Mouse (Mus musculus): ENCODE measurements around the gene Ccnt2. TPM values are rescaled to one million over a fixed set of nuclear protein-coding genes. Genes with fewer than 3 reads are reported as not detected.

Gene Ccnt2
- polyA plus RNA-seq (2014; fragmentation: Nextera tagmentation; extraction: Ambion mirVana), result 86.2 and 104 TPM in 2 replicates

- H3K4me3 ChIP-seq (replicated peaks; ENCODE audit: low read depth, low read length), result peak within 1 kb of the TSS; percentile 88
- H3K9ac ChIP-seq (replicated peaks; ENCODE audit: low read length), result peak within 1 kb of the TSS; percentile 83
- under 1% methylated on average over 62 of the region's 63 CpGs for WGBS
- DNase-seq (peak; percentile 100), ATAC-seq (ENCODE audit: low FRiP score, low TSS enrichment) (peak; percentile 99)
- peak within 1 kb of the TSS; percentile 92 for H3K27ac ChIP-seq (replicated peaks; ENCODE audit: low read depth, low read length)
- H3K27me3 ChIP-seq (ENCODE audit: control insufficient read depth, insufficient read depth, low read length), result no peaks in the 10 kb centered on the region
- H3K36me3 ChIP-seq (ENCODE audit: control insufficient read depth, insufficient read depth, low read length), result no peaks in the 10 kb centered on the region
- H3K4me2 ChIP-seq (ENCODE audit: low read length), result peak within 1 kb of the TSS; percentile 91
- no peaks in the 10 kb centered on the region for H3K9me3 ChIP-seq (ENCODE audit: control insufficient read depth, low read length)
- peaks cover 30% of the 10 kb centered on the region for H3K4me1 ChIP-seq (ENCODE audit: control insufficient read depth, insufficient read depth, low read length)
Measured at GRCm38 (mm10) chr1:127773803-127774500, at the start of gene Ccnt2. Ccnt2 (plus strand) TSS chr1:127774164.

DNA sequence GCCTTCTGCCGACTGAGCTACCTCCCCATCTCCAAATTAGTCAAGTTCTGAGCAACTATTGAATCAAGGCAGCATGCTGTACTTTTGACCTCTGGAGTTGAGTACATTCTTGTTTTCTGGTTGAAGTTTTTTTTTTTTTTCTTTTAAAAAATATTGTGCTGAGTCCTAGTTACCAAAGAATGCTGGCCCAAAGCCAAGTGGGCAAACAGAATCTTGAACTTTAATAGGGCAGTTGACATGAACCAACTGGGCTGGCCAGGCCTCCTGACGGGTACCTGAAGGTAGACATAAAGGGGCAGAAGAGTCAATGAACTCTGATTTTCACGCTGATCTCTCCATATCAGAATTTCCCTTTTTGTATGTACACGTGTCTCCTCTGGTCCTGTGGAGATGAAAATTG lies 44.9 kb upstream of the Ccnt2 start, which contains the start of gene Acmsd:
TSS of gene Acmsd (plus strand) at position 318 of the 400 bp plus-strand sequence.
- H3K27ac ChIP-seq (replicated peaks; ENCODE audit: low read depth, low read length), result no peak within 1 kb of the TSS
- H3K9ac ChIP-seq (replicated peaks; ENCODE audit: low read length), result no peak within 1 kb of the TSS
- no peaks in the 10 kb centered on the region for H3K27me3 ChIP-seq (ENCODE audit: control insufficient read depth, insufficient read depth, low read length)
- no peaks in the 10 kb centered on the region for H3K9me3 ChIP-seq (ENCODE audit: control insufficient read depth, low read length)
- no peak within 1 kb of the TSS for H3K4me2 ChIP-seq (ENCODE audit: low read length)
- no peaks in the 10 kb centered on the region for H3K4me1 ChIP-seq (ENCODE audit: control insufficient read depth, insufficient read depth, low read length)
- WGBS, result 96% methylated on average over 4 of the region's 4 CpGs
- no peaks in the 10 kb centered on the region for H3K36me3 ChIP-seq (ENCODE audit: control insufficient read depth, insufficient read depth, low read length)
- ATAC-seq (ENCODE audit: low FRiP score, low TSS enrichment) (no peak), DNase-seq (no peak)
- H3K4me3 ChIP-seq (replicated peaks; ENCODE audit: low read depth, low read length), result no peak within 1 kb of the TSS

- Histone ChIP-seq H3K27me3 (ENCODE audit: control insufficient read depth, insufficient read depth, low read length) (no peaks in the 10 kb centered on the region), H3K4me1 (ENCODE audit: control insufficient read depth, insufficient read depth, low read length) (no peaks in the 10 kb centered on the region), H3K4me3 (replicated peaks; ENCODE audit: low read depth, low read length) (no peak overlapping the region), H3K36me3 (ENCODE audit: control insufficient read depth, insufficient read depth, low read length) (no peaks in the 10 kb centered on the region), H3K9me3 (ENCODE audit: control insufficient read depth, low read length) (no peaks in the 10 kb centered on the region), H3K9ac (replicated peaks; ENCODE audit: low read length) (no peak overlapping the region), H3K4me2 (ENCODE audit: low read length) (no peak overlapping the region), H3K27ac (replicated peaks; ENCODE audit: low read depth, low read length) (no peak overlapping the region)
- no peak for ATAC-seq (ENCODE audit: low FRiP score, low TSS enrichment)
- WGBS, result 64% methylated on average over 3 of the region's 3 CpGs
- no peak for DNase-seq
Measured at GRCm38 (mm10) chr1:127731086-127731485, 42.9 kb upstream of the Ccnt2 start.

GRCm38 (mm10) chr1:127732435-127732834 lies 41.5 kb upstream of the Ccnt2 start:
- no peaks in the 10 kb centered on the region for H3K9me3 ChIP-seq (ENCODE audit: control insufficient read depth, low read length)
- 90% methylated on average over 3 of the region's 3 CpGs for WGBS
- no peaks in the 10 kb centered on the region for H3K36me3 ChIP-seq (ENCODE audit: control insufficient read depth, insufficient read depth, low read length)
- H3K27ac ChIP-seq (replicated peaks; ENCODE audit: low read depth, low read length), result no peak overlapping the region
- H3K4me2 ChIP-seq (ENCODE audit: low read length), result no peak overlapping the region
- DNase-seq (no peak), ATAC-seq (ENCODE audit: low FRiP score, low TSS enrichment) (no peak)
- no peak overlapping the region for H3K9ac ChIP-seq (replicated peaks; ENCODE audit: low read length)
- no peaks in the 10 kb centered on the region for H3K4me1 ChIP-seq (ENCODE audit: control insufficient read depth, insufficient read depth, low read length)
- no peak overlapping the region for H3K4me3 ChIP-seq (replicated peaks; ENCODE audit: low read depth, low read length)
- H3K27me3 ChIP-seq (ENCODE audit: control insufficient read depth, insufficient read depth, low read length), result no peaks in the 10 kb centered on the region

DNA sequence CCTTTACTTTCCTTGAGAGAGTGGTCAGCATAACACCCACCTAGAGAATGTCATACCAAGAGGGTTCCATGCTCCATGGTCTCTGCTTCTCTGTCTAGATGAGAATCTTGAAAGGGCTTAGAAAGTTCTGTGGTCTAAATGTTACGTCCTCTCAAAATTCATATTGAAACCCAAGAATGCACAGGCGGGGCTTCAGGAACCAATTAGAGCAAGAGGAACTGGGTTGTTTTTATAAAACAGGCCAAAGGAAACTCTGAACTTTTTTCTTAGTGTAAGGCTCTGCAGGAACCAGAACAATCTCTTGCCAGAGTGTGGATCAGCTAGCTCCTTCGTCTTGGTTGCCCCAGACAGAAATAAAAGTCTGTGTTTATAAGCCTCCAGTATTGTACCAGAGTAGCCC lies 41.1 kb upstream of the Ccnt2 start:
- H3K9me3 ChIP-seq (ENCODE audit: control insufficient read depth, low read length), result no peaks in the 10 kb centered on the region

DNA sequence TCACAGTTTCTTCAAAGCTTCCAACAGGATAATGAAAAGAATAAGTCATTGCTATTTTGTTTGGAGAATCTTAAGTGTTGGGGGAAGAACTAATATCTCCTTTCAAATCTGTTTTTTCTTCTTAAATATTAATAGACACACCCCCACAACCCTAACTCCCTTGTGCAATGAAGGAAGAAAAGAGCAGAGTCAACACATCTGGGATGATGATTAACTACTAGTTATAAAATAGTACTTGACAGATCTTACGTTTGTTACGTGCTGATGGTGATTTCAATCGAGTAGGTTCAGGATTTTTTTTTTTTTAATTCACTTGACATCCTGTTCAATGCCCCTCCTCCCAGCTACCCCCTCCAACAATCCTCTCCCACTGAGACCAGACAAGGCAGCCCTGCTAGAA lies 38.6 kb upstream of the Ccnt2 start:
- H3K4me3 ChIP-seq (replicated peaks; ENCODE audit: low read depth, low read length), result no peak overlapping the region
- H3K36me3 ChIP-seq (ENCODE audit: control insufficient read depth, insufficient read depth, low read length), result no peaks in the 10 kb centered on the region
- no peak overlapping the region for H3K4me2 ChIP-seq (ENCODE audit: low read length)
- 89% methylated on average over 3 of the region's 3 CpGs for WGBS
- ATAC-seq (ENCODE audit: low FRiP score, low TSS enrichment), result no peak
- no peaks in the 10 kb centered on the region for H3K4me1 ChIP-seq (ENCODE audit: control insufficient read depth, insufficient read depth, low read length)
- H3K9ac ChIP-seq (replicated peaks; ENCODE audit: low read length), result no peak overlapping the region
- H3K9me3 ChIP-seq (ENCODE audit: control insufficient read depth, low read length), result no peaks in the 10 kb centered on the region
- no peak for DNase-seq
- H3K27ac ChIP-seq (replicated peaks; ENCODE audit: low read depth, low read length), result no peak overlapping the region
- H3K27me3 ChIP-seq (ENCODE audit: control insufficient read depth, insufficient read depth, low read length), result no peaks in the 10 kb centered on the region

More for the DNA sequence above, 41.1 kb upstream of the Ccnt2 start:
- DNase-seq, result no peak
- Histone ChIP-seq H3K36me3 (ENCODE audit: control insufficient read depth, insufficient read depth, low read length) (no peaks in the 10 kb centered on the region), H3K27ac (replicated peaks; ENCODE audit: low read depth, low read length) (no peak overlapping the region), H3K4me1 (ENCODE audit: control insufficient read depth, insufficient read depth, low read length) (no peaks in the 10 kb centered on the region), H3K4me3 (replicated peaks; ENCODE audit: low read depth, low read length) (no peak overlapping the region), H3K27me3 (ENCODE audit: control insufficient read depth, insufficient read depth, low read length) (no peaks in the 10 kb centered on the region), H3K9ac (replicated peaks; ENCODE audit: low read length) (no peak overlapping the region), H3K4me2 (ENCODE audit: low read length) (no peak overlapping the region)
- WGBS, result 84% methylated on average over 3 of the region's 3 CpGs
- no peak for ATAC-seq (ENCODE audit: low FRiP score, low TSS enrichment)

GRCm38 (mm10) chr1:127750401-127751102 lies 23.4 kb upstream of the Ccnt2 start:
- Histone ChIP-seq H3K9me3 (ENCODE audit: control insufficient read depth, low read length) (no peaks in the 10 kb centered on the region; the same call in 1 of the 2 replicates), H3K4me2 (ENCODE audit: low read length) (peak overlapping the region; percentile 13; the same call in 1 of the 2 replicates), H3K4me1 (ENCODE audit: control insufficient read depth, insufficient read depth, low read length) (peaks cover 4% of the 10 kb centered on the region; the same call in 1 of the 2 replicates), H3K36me3 (ENCODE audit: control insufficient read depth, insufficient read depth, low read length) (no peaks in the 10 kb centered on the region), H3K27ac (replicated peaks; ENCODE audit: low read depth, low read length) (no peak overlapping the region), H3K9ac (replicated peaks; ENCODE audit: low read length) (no peak overlapping the region), H3K27me3 (ENCODE audit: control insufficient read depth, insufficient read depth, low read length) (no peaks in the 10 kb centered on the region), H3K4me3 (replicated peaks; ENCODE audit: low read depth, low read length) (no peak overlapping the region)
- peak; percentile 27 for DNase-seq
- ATAC-seq (ENCODE audit: low FRiP score, low TSS enrichment), result no peak
- WGBS, result 63% methylated on average over 11 of the region's 11 CpGs

DNA sequence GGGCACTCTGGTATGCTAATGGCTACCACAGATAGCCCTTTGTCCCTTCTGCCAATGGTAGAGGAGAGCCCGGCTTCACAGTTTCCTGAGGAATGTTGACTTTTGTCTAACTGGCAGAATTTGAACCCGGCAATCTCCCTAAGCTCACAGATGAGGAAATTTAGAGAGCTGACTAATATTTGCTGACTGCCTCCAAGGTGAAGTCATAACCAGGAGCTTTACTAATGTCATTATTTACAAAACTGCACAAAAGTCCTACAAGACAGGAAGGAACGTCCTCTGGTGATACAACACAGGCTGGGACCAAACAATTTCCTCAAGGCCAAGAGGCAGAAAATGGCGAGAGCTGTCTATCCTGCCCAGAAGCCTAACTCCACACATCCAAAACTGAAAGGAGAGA lies 18.2 kb upstream of the Ccnt2 start:
- WGBS, result 84% methylated on average over 4 of the region's 4 CpGs
- Histone ChIP-seq H3K27me3 (ENCODE audit: control insufficient read depth, insufficient read depth, low read length) (no peaks in the 10 kb centered on the region), H3K4me3 (replicated peaks; ENCODE audit: low read depth, low read length) (no peak overlapping the region), H3K9me3 (ENCODE audit: control insufficient read depth, low read length) (no peaks in the 10 kb centered on the region), H3K36me3 (ENCODE audit: control insufficient read depth, insufficient read depth, low read length) (no peaks in the 10 kb centered on the region), H3K9ac (replicated peaks; ENCODE audit: low read length) (no peak overlapping the region), H3K4me1 (ENCODE audit: control insufficient read depth, insufficient read depth, low read length) (no peaks in the 10 kb centered on the region), H3K27ac (replicated peaks; ENCODE audit: low read depth, low read length) (no peak overlapping the region), H3K4me2 (ENCODE audit: low read length) (no peak overlapping the region)
- ATAC-seq (ENCODE audit: low FRiP score, low TSS enrichment), result no peak
- no peak for DNase-seq

Measured in midbrain, embryonic 14.5 days (tissue).